Mouse (Mus musculus) layer of hippocampus, adult 2 months (tissue): ENCODE results near the gene Elmo2. TPM values are rescaled to one million over a fixed set of nuclear protein-coding genes. Genes with fewer than 3 reads are reported as not detected.
A peak's percentile ranks its signal among the peaks of the same experiment; 100 is the strongest.

Experiments used
- DNase-seq, 2 experiments: peaks; one replicate each; pipeline ENCODE4 v3.0.0; 2022; ENCODE audit warnings: low spot score in 2 of 2
- H3K27ac ChIP-seq: fragments of 200-600 bp; 2 replicates; pipeline ENCODE4 v1.8.1; 2022
- H3K4me3 ChIP-seq: fragments of 200-600 bp; 2 replicates; pipeline ENCODE4 v1.8.1; 2022; ENCODE audit warnings: mild to moderate bottlenecking
- CTCF ChIP-seq: fragments of 200-600 bp; conservative IDR thresholded peaks from 2 replicates; pipeline ENCODE4 v1.8.1; 2022; ENCODE audit warnings: antibody characterized with exemption, mild to moderate bottlenecking, moderate library complexity
- total RNA-seq, 2 experiments: library from RNA; stranded (reverse); gene quantifications; 2 replicates each; pipeline ENCODE4 v1.2.3; 2021

The Elmo2 gene
- total RNA-seq, 2 experiments from 2014 or later: 200 to 202 TPM

DNA sequence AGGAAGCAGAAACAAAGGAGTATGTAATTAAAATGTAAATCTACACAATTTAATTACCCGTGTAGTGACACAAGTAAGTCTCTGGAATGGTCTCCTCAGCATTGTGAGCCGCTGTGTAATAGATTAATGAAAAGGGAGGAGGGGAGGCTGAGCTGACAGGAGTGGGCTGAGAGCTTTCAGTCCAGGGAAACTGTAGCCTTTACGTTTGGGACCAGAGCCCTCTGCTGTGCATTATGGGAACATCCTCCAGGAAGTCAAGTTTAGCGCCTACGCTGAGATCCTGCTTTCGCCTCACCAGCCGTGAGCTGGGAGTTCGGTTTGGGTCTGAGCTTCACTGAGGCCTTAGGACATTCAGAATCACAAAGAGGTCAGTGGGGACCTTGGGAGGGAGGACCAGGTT lies 23.2 kb upstream of the Elmo2 start:
- H3K27ac ChIP-seq: peak overlapping the region; percentile 62; the same call in 1 of the 2 replicates
- peak; percentile 71 for TF ChIP-seq CTCF
- DNase-seq: peak in 1 of 2 experiments; percentile 29
- H3K4me3 ChIP-seq: no peak overlapping the region

DNA sequence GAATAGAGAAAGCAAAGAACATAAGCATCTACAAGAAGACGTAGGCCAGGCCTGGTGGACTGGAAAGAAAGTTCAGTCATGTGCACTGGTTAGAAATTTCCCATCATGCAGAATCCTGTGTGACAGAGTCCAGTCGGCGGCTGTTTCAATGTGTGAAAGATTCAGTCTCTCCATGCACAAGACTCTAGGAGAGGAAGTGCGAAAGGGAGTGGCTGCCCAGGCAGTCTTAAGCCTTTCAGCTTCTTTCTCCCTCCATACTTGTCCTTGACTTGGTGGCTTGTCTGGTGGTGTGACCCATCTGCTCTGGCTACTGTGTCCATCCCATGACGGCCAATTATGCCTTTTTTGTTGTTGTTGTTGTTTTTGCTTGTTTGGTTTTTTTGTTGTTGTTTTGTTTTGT lies 19.9 kb upstream of the Elmo2 start:
- DNase-seq: no peak
- TF ChIP-seq CTCF: no peak
- H3K4me3 ChIP-seq: no peak overlapping the region
- no peak overlapping the region for H3K27ac ChIP-seq

DNA sequence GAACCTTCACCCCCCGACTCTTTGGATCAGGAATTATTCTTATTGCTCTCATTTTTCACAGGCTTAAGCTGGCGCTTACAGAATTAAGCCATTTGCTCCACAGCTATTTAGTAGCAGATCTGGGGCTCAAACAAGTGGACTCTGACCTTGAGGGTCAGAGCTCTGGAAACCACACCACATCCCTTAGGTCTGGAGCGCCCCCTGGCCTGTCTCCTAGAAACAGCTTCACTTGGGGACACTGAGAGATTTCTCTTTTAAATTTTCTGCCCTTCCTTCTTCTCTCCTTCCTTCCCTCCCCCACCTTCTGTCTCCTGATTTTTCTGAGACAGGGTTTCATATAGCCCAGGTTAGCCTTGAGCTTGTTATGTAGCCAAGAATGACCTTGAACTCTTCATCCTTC lies 10.9 kb upstream of the Elmo2 start:
- DNase-seq: no peak
- peak; percentile 83 for TF ChIP-seq CTCF
- no peak overlapping the region for H3K4me3 ChIP-seq

DNA sequence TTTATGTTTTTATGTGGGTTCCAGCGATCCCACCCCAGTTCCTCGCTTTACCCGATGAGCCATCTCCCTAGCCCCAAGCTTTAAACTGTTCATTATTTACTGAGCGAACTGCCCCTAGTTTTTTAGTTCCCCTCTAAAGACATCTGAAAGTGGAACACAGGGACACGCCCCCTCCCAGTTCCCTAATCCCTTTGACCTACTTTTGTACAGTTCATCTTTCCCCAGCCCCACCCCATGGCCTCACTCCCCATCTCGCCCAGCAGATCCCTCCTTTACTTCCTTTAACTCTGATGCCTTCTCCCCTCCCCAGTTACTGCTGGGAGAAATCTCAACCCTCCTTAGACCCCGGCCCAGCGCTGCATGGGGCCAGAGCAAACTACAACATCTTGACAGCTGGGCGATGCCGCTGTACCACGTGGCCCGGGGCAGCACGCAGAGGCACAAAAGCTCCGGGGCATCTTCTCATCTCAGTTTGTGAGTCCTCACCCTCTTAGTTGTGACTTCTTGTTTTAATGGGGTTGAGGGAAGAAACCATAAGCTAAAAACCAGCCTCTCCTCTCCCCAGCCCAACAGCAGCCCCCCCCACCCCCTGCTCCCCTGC lies 6.4 kb upstream of the Elmo2 start:
- no peak for DNase-seq
- Histone ChIP-seq H3K4me3 (no peak overlapping the region), H3K27ac (no peak overlapping the region)
- no peak for TF ChIP-seq CTCF

More for the DNA sequence above, 10.9 kb upstream of the Elmo2 start:
- no peak overlapping the region for H3K27ac ChIP-seq

DNA sequence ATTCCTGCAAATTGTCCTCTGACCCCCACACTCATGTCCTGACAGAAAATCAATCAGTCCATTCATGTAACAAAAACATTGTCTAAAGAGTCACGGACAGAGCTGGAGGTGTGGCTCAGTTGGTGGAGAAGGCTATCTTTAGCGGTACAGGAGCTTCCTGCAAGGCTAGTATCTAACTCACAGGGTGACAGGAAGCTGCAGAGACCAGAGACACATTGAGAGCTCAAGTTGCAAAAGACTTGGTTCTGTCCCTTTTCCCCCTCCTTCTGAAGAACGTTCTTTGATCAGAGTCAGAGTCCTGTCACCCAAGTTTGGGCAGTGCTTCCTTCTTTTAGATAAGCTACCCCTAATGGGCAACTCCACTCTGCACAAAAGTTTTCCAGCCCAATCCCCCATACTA lies 3.4 kb upstream of the Elmo2 start:
- H3K27ac ChIP-seq: no peak overlapping the region
- H3K4me3 ChIP-seq: no peak overlapping the region
- TF ChIP-seq CTCF: no peak
- no peak for DNase-seq

DNA sequence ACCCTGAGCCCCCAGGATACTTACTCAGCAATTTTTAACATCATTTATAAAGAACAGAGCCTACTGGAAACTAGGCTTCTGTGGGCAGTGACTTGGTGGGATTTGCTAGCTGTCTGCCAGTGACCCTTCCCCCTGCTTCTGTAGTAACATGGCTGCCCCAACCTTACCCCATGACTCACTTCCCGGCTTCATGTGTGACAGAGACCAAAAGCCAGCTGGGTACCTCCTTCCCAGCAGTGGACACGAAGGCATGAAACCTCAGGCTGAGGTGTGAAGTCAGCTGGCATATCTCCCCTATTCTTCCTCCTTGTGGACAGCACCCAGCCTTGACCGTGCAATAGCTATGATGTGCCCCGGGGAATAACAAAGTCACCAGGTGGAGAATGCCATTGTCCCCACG lies 2.5 kb upstream of the Elmo2 start:
- Histone ChIP-seq H3K4me3 (no peak overlapping the region), H3K27ac (no peak overlapping the region)
- no peak for TF ChIP-seq CTCF
- no peak for DNase-seq

DNA sequence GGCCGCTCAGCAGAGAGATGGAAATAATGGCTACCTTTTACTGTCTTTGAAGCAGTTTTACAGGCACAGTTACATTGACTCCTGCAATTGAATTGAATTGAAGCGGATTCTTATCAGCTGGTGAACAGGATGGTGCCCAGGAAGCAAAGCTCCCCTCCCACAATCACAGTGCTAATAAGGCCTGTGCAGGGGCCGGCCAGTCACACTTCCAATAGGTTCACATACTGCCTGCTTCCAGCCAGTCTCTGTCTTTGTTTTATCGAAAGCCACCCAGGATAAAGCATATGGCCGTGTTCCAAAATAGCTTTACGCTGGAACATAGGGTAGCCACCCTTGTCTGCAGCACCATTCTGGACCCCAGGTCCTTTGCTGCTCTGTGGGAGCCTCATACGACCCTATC lies 1.1 kb upstream of the Elmo2 start:
- DNase-seq: no peak
- Histone ChIP-seq H3K4me3 (peak overlapping the region; percentile 87; the same call in 1 of the 2 replicates), H3K27ac (peak overlapping the region; percentile 98)
- TF ChIP-seq CTCF: no peak

DNA sequence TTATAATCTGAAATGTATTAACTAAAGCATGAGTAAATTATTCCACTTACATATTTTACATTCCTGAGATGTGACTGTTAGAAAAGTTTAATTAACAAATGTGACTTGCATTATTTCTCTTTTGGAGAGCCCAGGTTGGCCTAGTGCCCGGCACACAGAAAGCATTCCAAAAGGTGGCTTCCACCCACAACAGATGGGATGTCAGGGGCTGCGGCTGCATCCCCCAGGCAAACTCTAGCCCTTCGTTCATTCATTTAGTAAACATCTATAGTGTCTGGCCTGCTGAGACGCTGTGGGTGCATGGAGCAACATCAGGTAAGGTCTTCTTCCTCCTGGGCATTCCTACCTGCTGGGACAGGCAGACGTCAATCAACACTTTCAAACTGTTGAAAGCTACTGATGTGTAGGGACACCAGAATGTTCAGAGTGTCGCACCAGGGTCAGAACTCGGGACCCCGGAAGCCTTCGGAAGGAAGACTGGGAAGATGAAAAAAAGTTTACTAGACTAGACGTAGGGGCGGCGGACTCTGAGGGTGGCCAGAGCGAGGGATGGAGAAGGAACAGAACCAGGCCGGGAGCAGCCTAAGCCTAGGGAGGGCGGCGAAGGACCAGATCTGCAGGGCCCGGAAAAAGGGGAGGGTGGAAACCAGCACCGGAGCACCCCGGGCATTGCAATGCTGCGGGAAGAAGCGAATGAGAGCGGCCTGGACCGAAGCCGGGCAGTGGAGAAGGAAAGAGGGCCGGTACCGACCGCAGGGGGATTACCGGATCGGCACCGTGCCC lies 567 bp downstream of the Elmo2 start:
- peak overlapping the region; percentile 98 for H3K27ac ChIP-seq
- no peak for DNase-seq
- TF ChIP-seq CTCF: no peak
- H3K4me3 ChIP-seq: peak overlapping the region; percentile 87

DNA sequence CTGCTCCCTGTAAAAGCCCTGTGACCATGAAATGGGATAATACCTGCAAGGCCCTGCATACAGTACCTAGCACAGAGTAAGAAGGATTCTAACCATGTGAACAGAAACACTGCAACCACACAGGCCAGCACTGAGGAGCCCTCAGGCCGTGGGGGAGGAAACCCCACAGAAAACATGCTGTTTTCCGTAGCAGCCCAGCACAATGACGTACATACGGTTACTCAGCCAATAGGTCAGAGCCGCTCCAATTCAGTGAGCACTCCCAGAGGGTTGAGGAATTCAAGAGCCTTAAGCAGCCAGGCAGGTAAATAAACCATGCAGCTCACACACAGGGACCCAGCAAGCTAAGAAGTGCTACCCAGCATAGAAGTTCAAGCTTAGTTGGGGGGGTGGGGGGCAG lies 2.4 kb downstream of the Elmo2 start:
- no peak for TF ChIP-seq CTCF
- Histone ChIP-seq H3K4me3 (peak overlapping the region; percentile 87), H3K27ac (peak overlapping the region; percentile 98)
- DNase-seq: no peak

DNA sequence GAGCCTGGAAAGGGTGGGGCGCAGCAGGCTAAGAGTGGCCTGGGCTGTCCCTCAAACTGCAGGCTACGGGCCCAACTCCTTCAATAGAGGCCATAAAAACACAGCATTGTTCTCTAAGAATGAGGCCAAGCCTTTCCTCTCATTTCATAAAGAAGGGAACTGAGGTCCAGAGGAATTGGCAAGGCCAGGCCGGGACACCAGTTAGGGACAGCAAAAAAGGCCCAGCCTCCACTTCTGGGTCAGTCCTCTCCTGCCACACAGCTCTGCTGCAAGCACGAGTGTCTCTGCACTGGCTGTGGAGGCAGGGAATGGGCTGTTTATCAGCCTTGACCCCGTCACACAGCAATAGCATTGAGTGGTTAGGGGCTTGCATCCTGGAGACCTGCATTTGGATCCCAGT lies 2.8 kb downstream of the Elmo2 start:
- H3K4me3 ChIP-seq: peak overlapping the region; percentile 87
- TF ChIP-seq CTCF: no peak
- H3K27ac ChIP-seq: peak overlapping the region; percentile 98
- DNase-seq: peak in 1 of 2 experiments; percentile 61

DNA sequence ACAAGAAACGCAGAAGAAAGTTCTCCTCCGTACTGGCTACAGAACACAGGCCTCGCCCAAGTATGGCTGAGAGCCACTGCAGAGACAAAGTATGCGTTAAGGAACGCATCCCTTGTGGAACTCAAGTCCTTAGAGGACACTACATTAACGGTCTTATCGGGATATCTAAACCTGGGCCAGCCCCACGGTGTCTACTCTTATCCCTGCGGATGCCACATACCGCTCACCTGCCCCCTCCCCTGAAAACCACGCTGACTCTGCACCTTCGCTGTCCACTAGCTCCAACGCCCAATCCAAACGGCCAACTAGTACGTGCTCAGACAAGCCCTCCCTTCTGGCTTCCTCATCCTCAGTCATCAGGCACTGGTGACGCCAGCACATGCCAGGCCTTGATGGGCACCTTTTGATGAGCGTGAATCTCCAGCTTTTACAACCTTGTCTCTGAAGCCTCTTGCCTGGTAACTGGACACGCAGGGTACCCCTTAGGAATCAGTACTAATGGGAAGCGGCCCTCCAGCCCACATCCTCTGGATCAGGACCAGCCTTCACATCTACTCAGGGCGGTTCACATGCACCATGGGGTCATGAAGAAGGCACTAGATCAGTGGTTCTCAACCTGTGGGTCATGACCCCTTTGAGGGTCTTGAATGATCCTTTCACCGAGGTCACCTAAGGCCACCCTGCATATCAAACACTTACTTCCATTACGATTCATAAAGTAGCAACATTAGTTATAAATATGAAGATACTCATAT lies 4.1 kb downstream of the Elmo2 start:
- DNase-seq: no peak
- TF ChIP-seq CTCF: no peak
- Histone ChIP-seq H3K27ac (peak overlapping the region; percentile 98), H3K4me3 (no peak overlapping the region)

DNA sequence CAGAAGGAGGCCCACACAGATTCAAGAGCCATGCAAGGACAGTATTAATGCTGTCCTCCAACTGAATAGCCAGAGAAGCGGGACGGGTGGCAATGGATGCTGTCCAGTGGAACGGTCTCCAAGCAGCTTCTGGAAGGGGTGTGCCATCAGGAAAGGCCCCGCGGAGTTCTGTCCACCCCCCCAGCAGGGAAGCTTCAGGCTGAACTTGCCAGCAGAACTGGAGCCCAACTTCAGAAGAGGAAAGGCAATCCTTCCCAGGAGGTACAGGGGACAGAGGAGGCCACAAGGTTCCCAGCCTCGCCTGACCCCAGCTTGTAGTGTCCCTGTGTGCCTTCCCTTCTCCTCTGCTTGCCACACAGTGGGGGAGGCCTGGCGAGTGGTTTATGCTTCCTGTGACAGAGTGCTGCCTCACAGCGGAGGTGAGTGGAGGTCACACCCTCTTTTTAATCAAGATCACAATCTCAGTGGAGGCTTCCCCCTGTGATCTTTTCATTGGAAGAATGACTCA lies 4.8 kb downstream of the Elmo2 start:
- no peak for DNase-seq
- H3K4me3 ChIP-seq: peak overlapping the region; percentile 14; the same call in 1 of the 2 replicates
- H3K27ac ChIP-seq: peak overlapping the region; percentile 98
- TF ChIP-seq CTCF: peak; percentile 35; the same call in 1 of the 2 replicates
